Mouse (Mus musculus): ENCODE data around the gene Trappc10.
A peak's percentile ranks its signal among the peaks of the same experiment; 100 is the strongest.
"Not testable (repeated sequence)": the region's sequence is repeated elsewhere in the genome, so short reads cannot be mapped to it uniquely, and the experiment has no call there.

The Trappc10 gene

GRCm38 (mm10) chr10:78211311-78211710 lies 33.1 kb downstream of the Trappc10 start:
- no peak for DNase-seq (ENCODE audit: low read depth)

GRCm38 (mm10) chr10:78201182-78201581 lies 43.3 kb downstream of the Trappc10 start:
- no peak for DNase-seq (ENCODE audit: low read depth)

DNA sequence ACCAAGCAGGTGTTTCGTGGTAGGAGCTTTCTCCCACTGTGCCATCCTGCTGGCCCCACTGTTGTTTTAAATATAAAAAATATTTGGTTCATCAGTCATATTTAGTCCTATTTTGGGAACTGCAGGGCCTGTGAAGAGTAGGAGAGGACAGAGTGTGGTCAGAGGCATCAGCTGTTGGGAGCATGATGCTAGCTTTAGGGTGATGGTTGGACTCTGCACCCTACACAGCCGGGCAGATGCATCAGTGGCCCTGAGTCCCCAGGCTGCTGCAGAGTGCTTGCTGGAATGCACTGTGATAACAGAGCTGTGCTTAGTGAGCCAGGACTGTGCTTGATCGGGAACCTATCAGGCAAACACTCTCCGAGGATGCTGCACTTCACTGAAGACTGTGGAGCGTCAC lies 51.5 kb downstream of the Trappc10 start:
- no peak for DNase-seq (ENCODE audit: low read depth)

GRCm38 (mm10) chr10:78186076-78186475 lies 58.4 kb downstream of the Trappc10 start:
- not testable (repeated sequence) for DNase-seq (ENCODE audit: low read depth)

- DNase-seq (ENCODE audit: low read depth), result no peak
Observed at GRCm38 (mm10) chr10:78185381-78185725, 59.1 kb downstream of the Trappc10 start.

GRCm38 (mm10) chr10:78184531-78185380 lies 59.7 kb downstream of the Trappc10 start, which contains the start of gene Pwp2:
Gene Pwp2 (minus strand): TSS chr10:78185149.
- DNase-seq (ENCODE audit: low read depth), result peak; percentile 96

- DNase-seq (ENCODE audit: low read depth), result no peak
Observed at GRCm38 (mm10) chr10:78183577-78183976, 60.9 kb downstream of the Trappc10 start.

DNA sequence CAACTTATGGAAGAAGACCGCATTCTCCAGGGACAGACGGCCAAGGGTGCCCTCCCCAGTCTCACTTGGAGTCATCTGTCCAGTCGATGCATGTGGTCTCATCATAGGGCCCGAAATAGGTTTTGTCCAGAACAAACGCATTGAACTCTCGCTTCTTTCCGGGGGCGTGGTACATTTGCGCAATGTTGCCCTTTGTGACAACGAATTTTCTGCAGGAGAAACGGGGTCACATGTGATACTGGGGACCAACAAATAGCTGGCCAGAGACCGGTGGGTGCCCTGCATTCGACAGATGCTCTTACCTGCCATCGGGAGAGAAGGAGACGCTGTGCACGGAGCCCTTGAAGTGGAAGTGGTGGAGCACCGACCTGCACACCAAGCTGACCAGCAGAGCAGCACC lies 62.1 kb downstream of the Trappc10 start:
- no peak for DNase-seq (ENCODE audit: low read depth)

DNA sequence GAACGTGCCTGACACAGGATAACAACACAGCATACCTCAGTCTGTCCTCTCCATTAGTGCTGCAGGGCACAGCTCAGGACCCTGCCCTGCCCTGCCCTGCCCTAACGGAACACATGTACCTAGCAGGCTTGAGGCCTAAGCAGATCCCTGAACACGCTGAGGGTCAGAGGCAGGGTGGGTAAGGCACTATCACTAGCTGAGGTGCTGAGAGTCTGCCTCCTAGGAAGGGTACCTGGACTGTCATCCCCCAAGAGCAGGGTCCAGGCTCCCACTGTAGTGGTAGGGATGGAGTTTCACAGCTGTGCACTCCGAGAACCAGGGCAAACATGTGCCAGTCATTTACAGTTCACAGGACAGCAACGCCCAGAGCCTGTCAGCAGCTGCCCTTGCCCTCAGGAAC lies 70.0 kb downstream of the Trappc10 start:
- DNase-seq (ENCODE audit: low read depth), result no peak

DNA sequence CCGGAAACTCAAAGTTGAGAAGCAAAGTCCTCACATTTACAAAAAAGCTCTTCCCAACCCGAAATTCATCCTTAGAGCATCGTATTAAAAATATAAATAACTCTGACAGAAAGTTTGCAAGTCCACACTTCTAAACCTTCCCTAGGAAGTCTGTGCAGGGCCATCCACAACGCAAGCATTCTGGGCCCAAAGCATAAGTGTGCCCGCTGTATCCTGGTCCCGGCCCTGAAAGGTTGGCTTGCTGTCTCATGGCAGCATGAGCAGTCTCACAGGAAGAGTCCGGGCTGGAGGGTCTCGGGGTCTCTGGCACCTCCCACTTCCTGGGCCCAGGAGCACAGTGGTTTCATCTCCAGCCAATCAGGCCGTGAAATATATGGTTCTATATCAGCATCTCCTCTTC lies 72.9 kb downstream of the Trappc10 start:
- no peak for DNase-seq (ENCODE audit: low read depth)

- no peak for DNase-seq (ENCODE audit: low read depth)
Observed at GRCm38 (mm10) chr10:78171057-78171456, 73.4 kb downstream of the Trappc10 start.

DNA sequence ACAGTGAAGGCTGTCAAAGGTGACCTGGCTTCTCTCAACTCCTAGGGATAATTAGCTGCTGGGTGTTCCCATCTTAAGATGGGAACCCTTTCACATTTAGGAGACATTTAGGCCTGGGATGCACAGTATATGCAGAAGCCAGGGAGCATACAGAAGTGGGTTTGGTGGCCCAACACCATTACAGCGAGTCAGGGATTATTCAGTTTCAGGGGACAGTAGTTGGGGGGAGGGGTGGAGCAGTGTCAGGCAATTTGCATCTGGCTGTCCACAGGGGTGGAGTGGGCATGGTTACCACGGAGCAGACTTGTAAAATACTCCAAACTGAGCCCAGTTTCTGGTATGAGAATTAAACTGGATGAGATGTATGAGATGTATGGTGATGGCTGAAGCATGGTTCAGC lies 74.0 kb downstream of the Trappc10 start:
- DNase-seq (ENCODE audit: low read depth), result no peak

DNA sequence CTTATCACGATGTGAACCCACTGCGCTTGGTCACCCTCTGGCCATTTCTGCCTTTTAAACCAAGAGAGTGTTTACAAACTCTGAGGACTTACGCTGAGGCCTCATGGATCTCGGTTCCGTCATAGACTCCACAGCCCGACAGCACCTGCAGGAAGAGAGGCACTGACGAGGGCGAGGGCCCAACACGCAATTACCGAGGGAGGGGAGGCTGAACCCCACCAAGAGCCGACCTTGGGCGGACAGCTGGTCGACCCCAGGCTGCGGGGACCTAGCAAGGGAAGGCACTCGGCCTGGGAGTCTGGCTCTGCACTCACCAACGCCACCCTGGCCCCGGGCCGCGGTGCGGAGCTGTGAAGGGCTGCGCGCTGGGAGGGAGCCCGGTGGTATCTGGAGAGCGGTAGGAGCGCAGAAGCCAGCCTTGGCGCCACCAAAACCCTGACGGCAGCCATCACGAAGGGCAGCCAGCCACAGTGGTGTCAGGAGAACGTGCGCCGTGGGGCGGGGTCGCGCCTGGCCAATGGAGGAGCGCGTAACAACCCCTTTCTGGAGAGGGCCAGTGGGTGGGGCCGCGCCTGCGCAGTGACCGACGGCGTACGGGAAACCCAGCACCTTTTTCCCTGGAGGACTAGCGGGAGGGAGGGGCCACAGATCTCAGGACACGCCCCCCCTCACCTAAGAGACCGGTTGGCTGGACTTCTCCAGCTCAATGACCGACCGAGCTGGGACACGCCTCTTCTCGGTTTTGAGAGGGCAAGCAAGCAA lies 75.0 kb downstream of the Trappc10 start, which contains the start of gene D10Jhu81e:
D10Jhu81e (minus strand) TSS at position 502 of the 762 bp plus-strand sequence.
- peak; percentile 96 for DNase-seq (ENCODE audit: low read depth)

DNA sequence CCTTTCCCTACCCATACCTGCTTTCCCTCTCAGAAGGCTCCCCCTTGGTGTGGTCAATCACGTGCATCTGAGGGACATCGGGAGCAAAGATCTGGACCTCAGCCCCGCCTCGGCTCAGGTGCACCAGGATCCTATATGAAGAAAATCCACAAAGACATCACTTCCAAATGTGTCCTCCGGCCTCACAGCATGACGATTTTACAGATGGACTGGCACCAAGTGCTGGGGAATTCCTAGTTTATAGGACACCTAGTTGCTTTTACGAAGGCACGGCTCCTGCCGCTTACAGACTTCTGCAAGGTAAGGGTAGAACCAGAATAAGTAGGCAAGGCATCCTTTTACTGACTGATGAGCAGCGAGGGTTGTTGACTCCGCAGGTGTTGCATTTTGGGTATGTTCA lies 75.6 kb downstream of the Trappc10 start:
- DNase-seq (ENCODE audit: low read depth), result no peak

DNA sequence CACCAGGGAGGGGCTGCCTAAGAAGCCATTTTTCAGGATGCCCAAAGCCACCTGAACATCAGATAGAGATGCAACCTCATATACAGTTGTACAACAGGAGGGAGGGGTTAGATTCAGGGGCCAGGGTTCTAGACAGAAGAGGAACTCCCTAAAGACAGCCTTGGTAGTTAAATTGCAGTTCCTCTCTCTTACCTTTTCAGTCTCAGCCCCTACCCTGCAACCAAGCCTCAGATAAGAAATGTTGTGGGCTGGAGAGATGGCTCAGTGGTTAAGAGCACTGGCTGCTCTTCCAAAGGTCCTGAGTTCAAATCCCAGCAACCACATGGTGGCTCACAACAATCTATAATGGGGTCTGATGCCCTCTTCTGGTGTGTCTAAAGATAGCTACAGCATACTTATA lies 76.7 kb downstream of the Trappc10 start:
- DNase-seq (ENCODE audit: low read depth), result no peak

GRCm38 (mm10) chr10:78167333-78167732 lies 77.1 kb downstream of the Trappc10 start:
- DNase-seq (ENCODE audit: low read depth), result no peak

- DNase-seq (ENCODE audit: low read depth), result no peak
Observed at GRCm38 (mm10) chr10:78165256-78166005, 79.0 kb downstream of the Trappc10 start.

DNA sequence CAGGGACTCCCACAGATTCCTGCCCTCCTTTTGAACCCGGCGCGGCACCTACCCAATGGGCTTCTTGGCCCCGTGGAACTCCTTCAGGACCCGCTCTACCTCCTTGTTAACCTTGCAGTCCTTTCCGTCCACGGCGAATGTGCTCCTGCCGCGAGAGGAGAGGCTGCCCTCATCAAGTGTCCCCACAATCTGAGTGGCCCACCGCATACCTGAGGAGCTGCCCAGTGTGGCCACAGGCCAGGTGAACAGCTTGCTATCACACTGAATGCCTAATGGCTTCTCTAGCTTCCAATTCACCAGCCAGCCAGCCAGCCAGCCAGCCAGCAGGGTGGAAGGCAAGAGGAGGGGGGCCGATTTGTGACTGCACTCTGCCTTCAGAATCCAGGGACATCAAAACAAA lies 79.7 kb downstream of the Trappc10 start:
- no peak for DNase-seq (ENCODE audit: low read depth)

DNA sequence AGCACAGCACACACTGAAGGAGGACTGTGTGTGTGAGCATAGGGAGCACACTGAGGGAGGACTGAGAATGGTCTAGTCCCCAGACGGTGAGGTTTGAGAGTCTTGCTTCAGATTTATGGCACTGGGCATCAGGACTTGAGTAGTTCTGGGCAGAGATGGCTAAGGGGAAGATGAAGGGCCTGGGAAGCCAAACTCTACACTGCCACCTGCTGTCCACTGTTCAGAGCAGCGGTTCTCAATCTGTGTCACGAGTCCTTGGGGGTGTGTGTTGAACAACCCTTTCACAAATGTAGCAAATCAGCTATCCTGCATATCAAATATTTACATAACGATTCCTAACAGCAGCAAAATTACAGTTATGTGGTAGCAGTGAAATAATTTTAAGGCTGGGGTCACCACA lies 80.5 kb downstream of the Trappc10 start:
- DNase-seq (ENCODE audit: low read depth), result peak; percentile 54

DNA sequence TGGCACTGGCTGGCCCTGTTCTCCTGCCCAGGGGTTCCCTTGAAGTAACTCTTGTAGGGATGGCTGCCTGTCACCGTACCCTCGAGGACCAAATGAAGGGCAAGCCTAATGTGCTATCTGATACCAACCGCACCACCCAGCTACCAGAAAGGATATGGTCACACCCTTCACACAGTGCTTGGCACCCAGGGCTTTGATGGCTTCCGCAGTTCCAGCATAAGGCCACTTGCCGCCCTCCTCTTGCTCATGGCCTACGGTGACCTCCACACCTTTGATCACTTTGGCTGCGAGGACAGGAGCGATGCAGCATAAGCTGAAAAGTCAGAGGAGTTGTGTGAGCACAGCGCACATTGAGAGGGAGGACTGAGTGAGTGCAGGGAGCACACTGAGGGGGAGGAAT lies 81.2 kb downstream of the Trappc10 start:
- DNase-seq (ENCODE audit: low read depth), result no peak

- no peak for DNase-seq (ENCODE audit: low read depth)
Observed at GRCm38 (mm10) chr10:78162646-78163045, 81.8 kb downstream of the Trappc10 start.

DNA sequence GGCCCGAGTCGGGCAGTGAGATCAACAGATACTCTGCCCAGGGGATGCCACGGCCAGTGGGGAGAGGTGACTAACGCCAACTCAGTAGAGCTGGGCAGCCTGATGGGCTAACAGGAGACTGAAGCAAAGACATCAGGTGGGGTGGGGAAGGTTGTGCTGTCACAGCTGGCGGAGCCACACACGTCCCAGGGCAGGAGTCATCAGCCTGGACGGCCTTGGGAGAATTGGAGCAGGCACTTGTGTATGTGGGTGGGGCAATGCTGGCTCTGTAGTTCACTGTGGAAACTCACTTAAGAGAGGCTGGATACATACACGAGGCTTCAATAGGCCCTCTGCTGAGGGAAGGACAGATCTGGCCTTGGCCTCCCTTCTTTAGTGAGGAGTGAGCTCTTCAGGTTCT lies 83.3 kb downstream of the Trappc10 start:
- DNase-seq (ENCODE audit: low read depth), result no peak
